Mouse (Mus musculus) T-helper 2 cell (primary cell): ENCODE measurements around the gene Mypop.

ENCODE experiments used
- in situ Hi-C: fragments of 300-600 bp; cut with MboI, MseI; formaldehyde crosslinking; loops from one replicate; pipeline ENCODE4 v1.15.1; 2025; ENCODE audit warnings: high pct_unique_total_duplicates

Mypop gene

GRCm38 (mm10) chr7:18990601-18991295 is at the start of gene Mypop:
TSS of gene Mypop (plus strand) at chr7:18991245.
- in situ Hi-C loops = no loop called here

GRCm38 (mm10) chr7:18942376-18942775 is 48.7 kb upstream of the Mypop start:
- in situ Hi-C loops = no loop called here

- in situ Hi-C loops = no loop called here
Observed at GRCm38 (mm10) chr7:18942815-18943214, 48.2 kb upstream of the Mypop start.

GRCm38 (mm10) chr7:18948151-18948550 is 42.9 kb upstream of the Mypop start:
- in situ Hi-C loops = no loop called here

GRCm38 (mm10) chr7:18949781-18950522 is 41.1 kb upstream of the Mypop start:
- in situ Hi-C loops = no loop called here

- in situ Hi-C loops = no loop called here
Observed at GRCm38 (mm10) chr7:18950523-18951315, 40.3 kb upstream of the Mypop start.

GRCm38 (mm10) chr7:18951397-18951796 is 39.6 kb upstream of the Mypop start:
- in situ Hi-C loops = no loop called here

- in situ Hi-C loops = no loop called here
Observed at GRCm38 (mm10) chr7:18957569-18958383, 33.3 kb upstream of the Mypop start.

GRCm38 (mm10) chr7:18958384-18958766 is 32.7 kb upstream of the Mypop start:
- in situ Hi-C loops = no loop called here

GRCm38 (mm10) chr7:18959446-18959845 is 31.6 kb upstream of the Mypop start:
- in situ Hi-C loops = no loop called here

GRCm38 (mm10) chr7:18962171-18962792 is 28.8 kb upstream of the Mypop start:
- in situ Hi-C loops = loop anchor here (5.0 kb wide), 2 partner anchors 35 to 55 kb away; no protein-coding TSS in a partner anchor

GRCm38 (mm10) chr7:18962795-18963194 is 28.2 kb upstream of the Mypop start:
- in situ Hi-C loops = loop anchor here (5.0 kb wide), 2 partner anchors 35 to 55 kb away; no protein-coding TSS in a partner anchor

GRCm38 (mm10) chr7:18963294-18963843 is 27.7 kb upstream of the Mypop start:
- in situ Hi-C loops = loop anchor here (5.0 kb wide), 2 partner anchors 34 to 56 kb away; no protein-coding TSS in a partner anchor

- in situ Hi-C loops = no loop called here
Observed at GRCm38 (mm10) chr7:18965312-18965711, 25.7 kb upstream of the Mypop start.

- in situ Hi-C loops = no loop called here
Observed at GRCm38 (mm10) chr7:18967603-18968002, 23.4 kb upstream of the Mypop start.

GRCm38 (mm10) chr7:18970956-18971355 is 20.1 kb upstream of the Mypop start:
- in situ Hi-C loops = no loop called here

GRCm38 (mm10) chr7:18978381-18978780 is 12.7 kb upstream of the Mypop start:
- in situ Hi-C loops = no loop called here

GRCm38 (mm10) chr7:18986503-18986902 is 4.5 kb upstream of the Mypop start:
- in situ Hi-C loops = no loop called here

- in situ Hi-C loops = no loop called here
Observed at GRCm38 (mm10) chr7:18987100-18987499, 3.9 kb upstream of the Mypop start, which contains the start of gene Nanos2. TSS of gene Nanos2 (plus strand) at chr7:18987400.

- in situ Hi-C loops = no loop called here
Observed at GRCm38 (mm10) chr7:18987747-18988146, 3.3 kb upstream of the Mypop start.
